Mouse (Mus musculus): ENCODE results near the gene Ebp.
A peak's percentile ranks its signal among the peaks of the same experiment; 100 is the strongest.

Ebp gene

DNA sequence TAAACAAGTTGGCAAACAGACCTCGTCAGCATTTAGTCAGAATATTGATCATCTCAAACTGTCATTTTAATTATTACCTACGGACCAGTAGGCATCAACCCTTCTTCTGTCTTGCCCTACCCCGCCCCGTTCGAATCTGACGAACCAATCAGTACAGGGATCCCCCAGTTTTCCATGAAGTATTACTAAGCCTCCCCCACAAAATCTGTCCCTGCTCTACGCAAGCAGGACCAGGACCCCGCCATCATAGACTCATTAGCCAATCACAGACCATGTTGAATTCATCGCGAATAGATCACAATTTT, at the start of gene Ebp:
Gene Ebp, minus strand, starts transcription at position 94 of the 305 bp plus-strand sequence.
- no peak for DNase-seq

DNA sequence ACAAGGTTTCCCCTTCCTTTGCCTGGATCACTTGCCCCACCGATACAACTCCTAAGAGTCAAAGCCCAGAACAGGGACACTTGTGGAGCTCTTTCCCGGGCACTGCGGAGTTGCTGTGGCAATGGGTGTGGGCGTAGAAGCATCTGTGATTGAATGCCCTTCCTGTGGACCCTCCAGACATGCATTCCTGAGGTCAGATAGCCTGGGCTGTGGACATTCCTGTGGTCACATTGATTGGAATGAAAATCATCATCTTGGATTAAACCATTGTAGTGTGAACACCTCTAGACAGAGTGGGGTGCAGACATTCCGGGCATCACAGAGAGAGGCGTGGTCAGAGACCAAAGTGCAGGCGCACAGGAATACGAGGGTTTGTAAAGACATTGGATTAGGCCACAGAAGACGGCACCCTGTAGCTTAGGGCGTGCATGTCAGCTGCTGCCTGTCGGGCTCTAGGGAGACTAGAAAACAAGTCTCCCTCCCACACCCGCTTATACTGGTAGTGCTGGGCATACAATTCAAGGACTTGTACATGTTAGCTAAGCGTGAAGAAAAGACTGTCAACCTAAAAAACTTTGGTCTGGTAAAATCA, 45.6 kb upstream of the Ebp start:
- no peak for DNase-seq

DNA sequence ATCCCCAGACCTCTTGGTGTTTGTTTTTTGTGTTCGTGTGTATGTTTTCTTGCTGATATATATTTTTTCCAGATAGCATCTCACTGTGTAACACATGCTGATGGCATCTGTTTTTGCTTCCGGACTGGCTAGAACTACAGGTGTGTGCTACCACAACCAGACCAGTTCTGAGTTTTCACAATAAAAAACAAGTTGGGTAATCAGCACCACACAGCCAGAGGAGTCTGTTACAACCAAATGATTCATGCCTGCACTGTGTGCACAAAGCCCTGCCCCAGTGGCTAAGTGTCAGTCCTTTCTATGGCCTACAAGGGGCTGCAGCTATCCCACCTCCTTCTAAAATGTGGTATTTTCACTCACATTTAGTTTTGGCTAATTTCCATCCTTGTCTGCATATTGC, 43.4 kb upstream of the Ebp start:
- no peak for DNase-seq

DNA sequence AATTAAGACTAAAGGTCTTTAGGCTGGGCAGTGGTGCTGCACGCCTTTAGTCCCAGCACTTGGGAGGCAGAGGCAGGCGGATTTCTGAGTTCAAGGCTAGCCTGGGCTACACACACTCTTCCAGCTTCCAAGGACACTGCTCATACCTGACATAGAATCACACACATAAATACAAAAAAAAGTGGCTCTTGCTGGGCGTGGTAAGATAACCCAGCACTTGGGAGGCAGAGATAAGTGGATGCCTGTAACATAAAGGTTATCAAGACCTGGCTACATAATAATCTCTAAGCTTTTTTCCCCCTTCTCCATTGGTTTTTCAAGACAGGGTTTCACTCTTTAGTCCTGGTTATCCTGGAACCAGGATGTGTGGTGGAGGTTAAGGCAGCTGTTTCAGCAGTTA, 40.3 kb upstream of the Ebp start:
- no peak for DNase-seq

DNA sequence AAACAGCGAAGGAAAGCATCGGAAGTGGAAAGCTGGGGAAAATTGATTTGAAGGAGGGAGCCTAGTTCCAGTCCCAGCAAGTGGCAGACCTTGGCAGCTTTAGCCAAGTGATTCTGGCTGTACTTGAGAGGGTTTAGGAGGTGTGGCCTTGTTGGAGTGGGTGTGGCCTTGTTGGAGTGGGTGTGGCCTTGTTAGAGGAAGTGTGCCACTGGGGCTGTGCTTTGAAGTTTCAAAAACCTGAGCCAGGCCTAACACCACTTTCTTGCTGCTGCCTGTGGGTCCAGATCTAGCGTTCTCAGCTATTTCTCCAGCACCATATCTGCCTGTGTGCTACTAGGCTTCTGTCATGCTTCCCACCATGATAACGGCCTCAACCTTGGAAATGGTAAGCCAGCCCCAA, 37.0 kb upstream of the Ebp start:
- DNase-seq, result no peak

DNA sequence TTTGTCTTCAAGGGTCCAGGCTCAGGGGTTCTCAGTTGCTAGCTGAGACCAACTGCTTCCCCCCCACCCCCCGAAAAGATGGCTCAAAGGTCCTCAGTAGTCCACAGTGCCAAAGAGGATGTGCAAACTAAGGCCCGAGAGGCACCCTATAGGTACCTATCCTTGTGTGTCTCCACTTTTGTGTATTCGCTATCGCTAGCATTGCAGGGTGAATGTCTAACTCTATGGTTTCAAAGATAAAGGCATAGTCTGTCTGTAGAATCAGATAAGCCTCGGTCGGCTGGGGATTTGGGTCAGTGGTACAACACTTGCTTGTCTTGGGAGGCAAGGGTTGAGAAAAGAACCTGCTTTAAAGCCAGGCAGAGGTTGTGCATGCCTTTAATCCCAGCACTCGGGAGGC, 30.2 kb upstream of the Ebp start:
- DNase-seq, result no peak

DNA sequence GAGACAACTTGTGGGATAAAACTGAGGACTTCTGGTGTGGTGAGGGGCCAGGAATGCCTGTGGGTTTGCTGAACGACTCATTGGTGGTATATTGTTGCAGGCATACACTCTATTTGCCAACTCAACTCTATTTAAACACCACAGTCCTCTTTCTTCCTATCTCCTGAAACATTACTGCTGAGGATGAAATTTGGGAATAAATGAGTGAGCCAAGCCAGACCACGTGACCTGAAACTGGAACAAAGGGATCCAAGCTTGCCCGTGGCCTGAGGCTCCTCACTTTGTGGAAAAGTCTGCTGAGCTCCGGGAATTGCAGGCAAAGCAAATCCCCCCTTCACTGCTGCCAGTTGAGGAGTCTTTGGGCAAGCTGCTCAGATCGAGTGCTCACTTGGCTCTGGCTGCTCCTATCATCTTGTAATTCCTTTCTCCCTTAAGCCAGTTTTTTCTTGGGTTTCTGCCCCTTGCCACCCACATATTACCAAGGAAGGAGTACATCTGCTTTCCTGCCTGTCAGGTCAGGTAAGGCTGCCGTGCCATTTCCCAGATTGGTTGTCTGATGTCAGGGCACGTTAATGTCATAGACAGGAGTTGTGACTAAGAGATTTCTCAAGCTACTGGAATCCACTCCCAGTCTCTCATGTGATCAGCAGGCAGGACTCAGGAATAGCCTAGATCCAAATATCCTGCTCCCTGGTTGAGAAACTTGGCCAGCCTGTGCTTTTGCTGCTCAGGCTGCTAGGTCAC, 29.5 kb upstream of the Ebp start:
- peak; percentile 72 for DNase-seq

DNA sequence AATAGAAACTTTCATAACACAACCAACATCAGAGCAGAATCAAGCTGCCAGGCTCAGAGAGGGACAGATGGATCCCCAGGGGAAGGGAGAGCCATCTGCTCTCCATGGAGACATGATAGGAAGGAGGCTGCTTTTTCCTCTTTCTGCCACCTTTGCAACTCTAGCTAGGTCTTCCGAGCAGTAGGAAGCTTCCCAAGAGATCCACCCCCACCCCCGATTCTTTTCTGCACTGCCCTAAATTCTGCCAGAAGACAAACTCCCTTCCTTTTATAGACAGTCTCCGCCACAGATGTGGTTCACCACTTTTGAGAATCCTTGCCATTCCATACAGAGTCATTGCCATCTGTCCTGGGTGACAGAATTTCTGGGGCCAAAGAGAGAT, 29.0 kb upstream of the Ebp start:
- DNase-seq, result peak; percentile 82

DNA sequence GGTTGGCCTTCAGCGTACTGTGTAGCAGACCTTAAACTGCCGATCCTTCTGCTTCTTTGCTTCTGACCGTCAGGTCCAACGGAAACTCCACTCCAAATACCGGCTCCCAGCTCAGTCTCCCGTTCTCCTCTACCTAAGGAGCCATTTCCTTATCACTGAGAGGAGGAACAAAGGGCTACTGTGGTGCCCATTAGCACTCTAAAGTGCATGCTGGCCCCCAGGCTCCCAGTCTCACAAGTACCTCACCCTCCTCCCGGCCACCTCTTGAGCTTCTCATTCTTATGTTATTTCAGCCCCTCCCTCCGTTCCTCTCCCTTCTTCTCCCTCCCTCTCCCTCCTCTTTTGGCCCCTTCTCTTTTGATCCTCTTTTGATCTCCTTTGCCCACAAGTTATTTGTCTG, 26.3 kb upstream of the Ebp start:
- DNase-seq, result no peak

DNA sequence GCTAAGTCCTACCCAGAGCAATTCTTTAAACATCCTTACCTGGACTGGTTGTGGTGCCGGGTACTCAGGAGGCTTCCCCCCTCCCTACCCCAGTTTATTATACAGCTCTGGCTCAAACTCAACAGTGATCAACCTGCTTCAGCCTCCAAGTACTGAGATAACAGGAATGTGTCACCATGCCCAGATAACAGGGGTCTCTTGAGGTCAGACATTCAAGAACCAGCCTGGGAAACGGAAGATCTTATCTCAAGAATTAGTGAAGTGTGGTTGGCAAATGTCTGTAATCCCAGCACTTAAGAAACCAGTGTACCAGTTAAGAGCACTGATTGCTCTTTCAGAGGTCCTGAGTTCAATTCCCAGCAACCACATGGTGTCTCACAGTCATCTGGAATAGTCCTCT, 24.8 kb upstream of the Ebp start:
- DNase-seq, result no peak

DNA sequence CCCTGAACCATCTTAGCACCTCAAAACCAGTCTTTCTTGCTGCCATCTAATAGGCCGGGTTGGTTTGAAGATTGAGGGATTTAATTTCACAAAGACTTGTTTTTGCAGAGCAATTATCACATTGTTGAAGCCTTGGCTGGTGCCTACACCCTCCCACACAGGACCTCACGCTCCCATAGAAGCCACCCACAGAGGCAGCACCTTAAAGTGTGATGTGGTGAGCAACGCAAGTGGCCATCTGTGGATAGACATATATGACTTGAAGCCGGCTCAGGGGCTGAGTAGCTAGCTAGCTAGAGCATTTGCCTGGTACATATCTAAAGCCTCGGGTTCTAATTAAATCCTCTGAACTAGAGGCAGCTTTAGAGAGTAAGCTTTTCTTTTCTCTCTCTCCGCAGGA, 24.1 kb upstream of the Ebp start:
- no peak for DNase-seq

DNA sequence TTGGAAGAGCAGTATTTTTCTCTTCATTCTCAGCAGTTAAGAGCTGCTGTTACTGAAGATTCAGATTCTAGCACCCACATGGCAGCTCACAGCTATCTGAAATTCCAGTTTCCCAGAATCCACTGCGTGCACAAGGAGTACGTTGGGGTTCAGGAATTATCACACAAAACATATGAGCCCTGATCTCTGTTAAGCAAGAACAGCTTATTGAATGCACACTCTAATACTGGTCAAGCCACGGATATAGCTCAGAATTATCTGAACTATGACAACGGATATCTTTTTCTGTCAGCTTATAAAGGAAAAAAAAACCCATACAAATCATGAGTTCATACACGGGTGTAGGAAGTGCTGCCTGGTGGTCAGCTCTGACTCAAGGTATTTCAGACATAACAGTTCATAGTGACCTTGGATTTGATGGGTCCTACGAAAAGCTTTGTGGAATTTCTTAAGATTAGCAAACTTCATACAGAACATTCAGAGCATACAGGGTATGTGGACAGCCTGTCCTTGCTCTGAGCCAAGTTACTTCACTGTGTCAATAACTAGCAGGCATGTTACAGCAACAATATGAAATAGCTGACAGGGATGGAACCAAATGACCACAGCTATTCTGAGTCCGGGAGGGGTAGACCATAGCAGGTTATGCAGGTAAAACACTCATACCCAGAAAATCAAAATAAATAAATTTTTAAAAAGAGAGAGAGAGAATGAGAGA, 18.3 kb upstream of the Ebp start:
- no peak for DNase-seq

DNA sequence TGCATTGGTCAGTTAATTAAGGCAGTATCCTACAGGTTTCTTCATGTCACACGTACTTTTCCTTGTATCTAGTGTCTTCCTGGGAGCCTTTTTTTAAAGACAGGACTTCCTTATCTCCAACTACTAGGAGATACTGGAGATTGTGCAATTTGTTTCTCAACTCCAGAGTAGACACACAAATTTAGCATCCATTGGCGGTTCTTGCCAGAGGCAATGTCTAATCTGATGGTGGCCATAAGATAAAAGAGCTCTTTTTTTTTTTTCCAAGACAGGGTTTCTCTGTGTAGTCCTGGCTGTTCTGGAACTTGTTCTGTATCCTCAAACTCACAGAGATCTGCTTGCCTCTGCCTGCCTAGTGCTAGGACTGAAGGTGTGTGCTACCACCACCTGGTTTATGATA, 16.4 kb upstream of the Ebp start:
- DNase-seq, result no peak

DNA sequence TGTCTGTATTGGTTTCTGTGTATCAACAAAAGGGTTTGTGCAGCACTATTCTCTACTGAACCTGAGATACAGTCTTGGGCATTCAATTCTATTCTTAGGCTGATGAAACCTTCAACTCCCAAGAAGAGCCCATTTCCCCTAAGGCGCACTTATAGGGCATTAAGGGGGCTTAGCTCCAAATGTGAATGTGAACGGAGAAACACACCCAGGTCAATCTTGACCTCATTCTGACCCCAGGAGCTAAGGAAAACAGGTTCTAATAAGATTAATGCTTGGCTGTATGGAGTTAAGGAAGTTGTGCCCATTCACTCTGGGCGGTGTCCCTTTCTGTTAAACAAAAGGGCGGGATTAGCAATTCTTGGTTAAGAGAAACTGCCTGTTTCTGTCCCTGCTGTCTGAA, 13.9 kb upstream of the Ebp start:
- DNase-seq, result peak; percentile 29

DNA sequence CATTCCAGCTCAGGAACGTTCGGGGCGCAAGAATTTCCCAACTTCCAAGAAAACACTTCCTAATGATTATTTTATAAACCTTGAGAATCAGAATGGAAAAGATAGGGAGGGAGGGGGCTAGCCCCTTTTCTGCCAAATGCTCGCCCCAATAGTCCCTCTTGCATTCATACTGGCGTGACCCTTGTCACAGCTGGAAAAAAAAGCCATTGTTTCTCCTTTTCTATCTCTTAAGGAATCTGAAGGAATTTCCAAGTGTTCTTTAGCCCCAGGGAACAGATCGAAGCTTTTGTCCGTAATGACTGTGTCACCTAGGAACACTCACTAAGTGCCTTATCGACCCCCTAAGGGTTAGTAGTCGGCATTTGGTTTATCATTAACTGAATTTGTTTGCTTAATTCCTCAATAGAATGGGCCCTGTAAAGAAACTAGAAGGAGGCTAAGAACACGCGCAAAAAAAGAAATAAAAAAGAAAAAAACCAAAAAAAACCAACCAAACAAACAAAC, 13.4 kb upstream of the Ebp start:
- no peak for DNase-seq

DNA sequence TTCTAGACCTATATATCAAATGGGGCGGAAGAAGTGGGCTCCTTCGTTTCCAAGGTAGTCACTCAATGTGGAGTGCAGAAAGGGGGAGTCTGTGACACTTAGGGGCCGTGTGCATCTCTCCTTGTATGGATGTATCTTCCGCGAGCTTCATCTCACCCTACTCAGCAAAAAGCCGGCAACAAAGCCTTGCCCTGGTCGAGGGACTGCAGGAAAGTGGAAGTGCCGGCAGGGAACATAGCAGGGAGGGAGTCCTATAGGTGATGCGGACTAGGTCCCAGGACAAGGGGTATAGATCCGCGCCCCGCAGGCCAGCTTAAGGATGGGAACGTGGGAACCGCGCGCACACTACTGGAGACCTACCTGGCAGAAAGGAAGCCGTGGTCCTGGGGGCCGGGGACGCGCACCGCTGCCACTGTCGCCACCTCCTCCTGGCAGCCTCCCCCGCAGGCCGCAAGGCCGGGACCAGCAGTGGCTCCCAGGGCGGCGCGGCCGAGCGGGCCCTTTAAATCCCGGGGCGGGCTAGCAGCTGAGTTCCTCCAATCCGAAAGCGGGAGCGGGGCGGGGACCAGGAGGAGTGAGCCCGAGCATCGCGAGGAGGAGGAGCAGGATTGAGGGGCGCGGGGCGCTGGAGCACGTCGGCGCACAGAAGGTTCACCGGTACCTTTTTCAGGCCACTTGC, 12.8 kb upstream of the Ebp start, which contains the start of gene Porcn:
Gene Porcn, minus strand, starts transcription at position 511 of the 679 bp plus-strand sequence.
- peak; percentile 91 for DNase-seq

DNA sequence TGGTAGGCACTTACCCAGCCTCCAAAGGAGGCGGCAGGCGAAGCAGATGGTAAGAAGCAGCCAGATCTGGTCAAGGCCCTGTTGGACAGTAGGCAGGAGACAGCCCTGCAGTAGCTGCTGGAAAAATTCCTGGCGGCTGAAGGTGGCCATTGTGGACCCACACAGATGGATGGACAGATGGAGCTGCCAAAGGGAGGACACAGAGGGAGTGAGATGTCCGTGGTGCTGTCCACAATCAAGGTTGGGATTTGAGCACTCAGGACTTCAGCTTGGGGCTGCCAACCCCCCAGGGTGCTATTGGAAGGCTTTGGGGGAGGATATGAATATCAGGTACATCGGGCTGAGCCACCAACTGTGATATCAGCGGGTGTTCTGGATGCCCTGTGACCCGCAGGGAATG, 12.2 kb upstream of the Ebp start:
- peak; percentile 95 for DNase-seq

DNA sequence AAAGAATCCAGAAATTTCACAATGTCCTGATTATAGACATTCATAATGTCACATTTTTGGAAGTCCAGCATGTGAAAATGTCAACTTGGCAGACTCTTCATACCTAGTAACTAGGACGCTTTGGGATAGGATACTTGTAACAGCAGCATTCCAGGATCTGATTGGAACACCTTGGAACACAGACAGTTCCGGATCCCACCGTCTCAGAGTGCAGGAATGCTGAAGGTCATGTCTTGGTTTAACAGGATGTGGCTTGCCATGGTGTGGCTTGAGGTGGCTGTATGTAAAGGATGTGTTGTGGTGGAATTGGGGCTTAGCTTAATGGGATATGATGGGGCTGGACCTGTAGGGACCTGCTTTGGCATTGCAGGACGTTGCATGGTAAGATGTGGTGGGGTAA, 11.8 kb upstream of the Ebp start:
- DNase-seq, result no peak

DNA sequence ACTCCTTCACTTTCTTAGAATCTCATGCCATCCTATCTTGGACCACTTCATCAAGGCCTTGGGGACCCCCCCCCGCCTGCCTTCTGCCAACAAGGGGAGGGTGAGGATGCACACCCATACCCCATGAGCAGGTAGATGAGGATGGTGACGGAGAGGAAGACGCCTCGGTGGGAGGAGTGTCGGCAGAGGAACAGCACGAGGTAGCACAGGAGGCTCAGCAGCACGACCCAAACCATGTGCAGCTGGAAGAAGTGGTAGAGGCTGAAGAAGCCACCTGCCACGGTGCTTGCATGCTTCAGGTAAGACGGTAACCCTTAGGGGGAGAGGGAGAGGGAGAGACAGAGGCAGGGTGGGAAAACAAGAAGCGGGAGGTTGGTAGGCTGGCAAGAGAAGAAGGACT, 10.8 kb upstream of the Ebp start:
- no peak for DNase-seq

DNA sequence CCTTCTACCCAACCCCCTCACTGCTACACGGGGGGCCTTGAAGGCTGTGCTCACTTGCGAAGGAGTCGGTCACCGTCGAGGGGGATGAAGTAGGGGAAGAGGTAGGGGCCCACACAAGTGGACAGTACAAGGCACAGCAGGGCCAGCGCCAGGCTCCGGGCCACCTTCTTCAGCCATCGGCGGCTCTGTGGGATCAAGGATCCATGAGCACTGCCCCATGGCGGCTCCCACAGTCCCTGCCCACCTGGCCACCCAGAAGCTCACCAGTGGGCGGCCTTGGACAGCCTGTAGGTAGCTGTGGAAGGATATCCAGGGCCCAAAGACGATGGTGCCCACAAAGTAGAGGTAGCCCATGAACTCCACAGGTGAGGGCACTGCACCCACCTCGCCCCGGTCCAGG, 9.8 kb upstream of the Ebp start:
- DNase-seq, result peak; percentile 29

DNA sequence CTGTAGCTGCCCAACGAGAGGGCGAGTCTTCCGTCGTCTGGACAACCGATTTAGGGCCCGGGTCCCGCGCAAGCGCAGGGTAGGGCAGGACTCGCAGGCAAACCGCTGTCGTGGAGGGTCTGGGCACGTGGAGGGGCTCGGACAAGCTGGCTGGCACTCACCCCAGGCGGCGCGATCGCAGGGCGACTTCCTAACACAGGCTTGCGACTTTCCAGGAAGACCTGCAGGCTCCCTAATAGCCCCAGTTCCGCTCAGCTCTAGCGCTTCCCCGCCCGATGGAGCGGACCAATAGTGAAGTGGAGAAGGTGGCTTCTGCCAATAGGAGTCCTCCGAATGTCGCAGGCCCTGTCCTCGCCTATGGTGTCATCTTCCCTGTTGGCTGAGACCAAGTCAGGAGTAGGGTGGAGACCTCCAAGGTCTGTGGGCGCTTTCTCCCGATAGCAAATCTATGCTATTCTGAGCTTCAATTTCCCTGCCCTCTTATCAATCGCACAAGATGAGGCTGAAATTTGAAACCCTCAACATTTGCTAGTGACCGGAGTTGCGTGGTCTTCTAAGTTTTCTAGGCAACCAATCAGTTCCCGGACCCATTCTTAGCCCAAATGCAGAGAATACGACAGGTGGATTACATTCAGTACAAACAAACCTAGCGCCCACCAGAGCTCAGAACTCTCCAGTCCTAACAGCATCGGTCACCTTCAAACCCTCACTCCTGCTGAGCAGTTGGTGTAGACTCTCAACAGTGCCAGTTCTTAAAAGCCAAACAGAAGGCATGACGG, 483 bp downstream of the Ebp start:
- peak; percentile 87 for DNase-seq

DNA sequence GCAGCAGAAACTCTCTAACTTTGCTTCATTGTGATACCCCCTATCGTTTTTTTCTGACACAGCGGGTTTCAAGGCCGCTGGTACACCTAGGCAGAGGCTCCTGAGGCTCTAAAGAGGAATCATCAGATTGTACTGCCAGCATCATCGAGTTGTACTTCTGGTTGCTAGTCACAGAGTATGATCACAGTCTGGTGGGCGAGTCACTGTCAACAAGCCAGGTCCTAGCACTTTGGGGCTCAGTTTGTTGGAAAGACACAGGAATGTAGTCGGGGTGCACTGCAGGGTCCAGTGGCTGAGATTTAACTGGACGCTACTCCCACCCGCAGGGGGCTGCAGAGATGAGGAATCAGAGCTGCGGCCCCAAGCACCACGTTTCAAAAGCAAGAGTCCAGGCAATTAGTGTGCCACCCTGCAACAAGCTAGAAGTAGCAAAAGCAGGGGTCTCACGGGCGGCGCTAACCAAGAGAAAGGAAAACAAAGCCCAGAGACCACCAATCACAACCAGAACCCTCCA, 1.1 kb downstream of the Ebp start:
- no peak for DNase-seq

All from cerebellum, adult 9-10 months (tissue).